Mouse (Mus musculus): ENCODE measurements around the gene Npnt. TPM values are rescaled to one million over a fixed set of nuclear protein-coding genes. Genes with fewer than 3 reads are reported as not detected.

Gene Npnt
- polyA plus RNA-seq, 1 experiment = 0.03 TPM

- no peak for TF ChIP-seq GATA1 (IDR thresholded peaks at IDR 0.05; ENCODE audit: low read length)
Measured at GRCm38 (mm10) chr3:132946086-132946485, 4.0 kb downstream of the Npnt start.

- no peak for TF ChIP-seq GATA1 (IDR thresholded peaks at IDR 0.05; ENCODE audit: low read length)
Measured at GRCm38 (mm10) chr3:132945669-132946068, 4.4 kb downstream of the Npnt start.

GRCm38 (mm10) chr3:132944609-132945008 lies 5.5 kb downstream of the Npnt start:
- TF ChIP-seq GATA1 (IDR thresholded peaks at IDR 0.05; ENCODE audit: low read length) = no peak

DNA sequence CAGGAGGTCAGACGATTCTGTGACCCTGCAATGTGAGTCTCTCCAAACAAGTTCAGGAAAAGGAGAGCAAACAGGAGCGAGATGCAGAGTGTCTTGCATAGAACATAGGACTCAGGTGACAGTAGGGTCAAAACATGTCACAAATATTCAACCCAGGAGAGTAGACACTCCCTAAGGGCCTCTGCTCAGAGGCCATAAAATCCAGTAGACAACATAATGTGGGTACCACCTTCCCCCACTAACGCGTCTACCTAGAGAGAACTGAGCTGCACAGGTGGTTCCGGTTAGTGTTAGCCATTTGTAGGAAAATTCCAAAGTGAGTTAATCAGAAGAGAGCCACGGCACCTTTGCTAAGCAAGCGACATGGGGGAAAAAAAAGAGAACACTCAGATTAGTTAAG lies 5.9 kb downstream of the Npnt start:
- no peak for TF ChIP-seq GATA1 (IDR thresholded peaks at IDR 0.05; ENCODE audit: low read length)

- no peak for TF ChIP-seq GATA1 (IDR thresholded peaks at IDR 0.05; ENCODE audit: low read length)
Measured at GRCm38 (mm10) chr3:132942778-132943177, 7.3 kb downstream of the Npnt start.

DNA sequence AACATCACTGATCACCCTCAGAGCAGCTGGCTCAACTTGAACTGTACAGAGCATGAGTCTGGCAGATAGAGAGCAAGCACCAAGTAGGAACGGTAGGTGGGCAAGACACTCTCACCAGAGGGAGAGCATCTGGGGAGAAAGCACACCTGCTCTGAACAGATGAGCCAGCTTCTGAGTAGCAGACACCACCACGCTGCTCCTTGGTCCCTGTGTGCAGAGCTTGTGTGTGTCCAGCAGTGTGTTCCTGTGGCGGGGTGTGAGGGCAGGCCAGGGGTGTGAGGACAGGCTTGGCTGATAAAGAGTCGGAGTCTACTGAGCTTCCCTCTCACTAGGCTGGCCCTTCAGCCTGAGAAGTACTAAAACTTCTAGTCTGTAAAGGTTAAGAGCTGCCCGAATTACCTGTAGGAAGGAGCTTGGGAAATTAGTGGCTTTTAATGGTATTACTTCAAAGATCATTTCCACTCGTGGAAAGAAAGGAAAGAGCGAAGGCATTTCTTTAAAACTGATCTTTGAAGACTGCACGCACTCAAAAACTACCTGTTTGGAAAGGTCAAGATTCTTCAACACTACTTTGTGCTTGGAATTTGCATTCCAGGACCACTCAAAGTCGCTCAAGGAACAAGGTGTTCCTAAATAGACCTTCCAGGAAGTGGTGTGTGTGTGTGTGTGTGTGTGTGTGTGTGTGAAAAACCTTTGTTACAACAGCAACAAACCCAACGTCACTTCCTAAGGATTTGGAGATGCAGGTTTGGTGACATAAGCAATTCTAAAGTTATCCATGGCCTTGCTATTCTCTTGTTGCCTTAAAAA lies 9.7 kb downstream of the Npnt start:
- no peak for TF ChIP-seq GATA1 (IDR thresholded peaks at IDR 0.05; ENCODE audit: low read length)

DNA sequence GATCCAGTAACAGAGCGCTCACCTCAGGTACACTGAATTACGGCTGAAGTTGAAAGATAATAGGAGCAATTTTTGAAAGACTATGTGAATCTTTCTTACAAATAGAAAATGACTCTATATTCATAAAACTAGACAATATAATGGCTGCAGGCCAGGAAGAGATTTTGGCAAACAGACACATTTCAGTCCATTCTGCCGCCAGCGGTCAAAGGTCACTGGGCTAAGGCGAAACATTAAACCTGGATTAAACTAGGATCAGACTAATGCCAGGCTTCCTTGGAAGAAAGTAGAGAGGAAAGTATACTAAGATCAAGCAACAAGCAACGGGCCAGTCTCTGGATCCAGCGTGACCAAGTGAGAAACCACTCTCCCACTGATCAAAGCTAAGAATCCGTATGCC lies 11.1 kb downstream of the Npnt start:
- TF ChIP-seq GATA1 (IDR thresholded peaks at IDR 0.05; ENCODE audit: low read length) = no peak

DNA sequence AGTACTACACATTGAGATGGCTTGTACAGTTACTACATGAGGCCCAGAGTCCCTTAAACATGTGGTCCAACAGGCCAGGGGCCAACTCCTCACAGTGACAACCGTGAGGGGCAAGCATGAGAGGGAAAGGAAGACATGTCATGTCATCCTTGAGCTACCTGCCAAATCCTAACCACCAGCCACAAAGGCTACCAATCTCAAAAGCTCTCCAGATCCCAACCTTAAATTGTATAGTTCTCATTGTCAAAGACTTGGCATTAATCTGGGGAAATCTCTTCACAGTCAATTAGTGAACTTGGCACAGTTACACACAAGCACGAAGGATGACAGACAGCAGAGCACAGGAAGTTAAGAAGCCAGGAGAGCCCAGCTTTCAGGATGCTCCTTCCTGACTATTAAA lies 15.4 kb downstream of the Npnt start:
- TF ChIP-seq GATA1 (IDR thresholded peaks at IDR 0.05; ENCODE audit: low read length) = no peak

- TF ChIP-seq GATA1 (IDR thresholded peaks at IDR 0.05; ENCODE audit: low read length) = no peak
Measured at GRCm38 (mm10) chr3:132931526-132931925, 18.6 kb downstream of the Npnt start.

DNA sequence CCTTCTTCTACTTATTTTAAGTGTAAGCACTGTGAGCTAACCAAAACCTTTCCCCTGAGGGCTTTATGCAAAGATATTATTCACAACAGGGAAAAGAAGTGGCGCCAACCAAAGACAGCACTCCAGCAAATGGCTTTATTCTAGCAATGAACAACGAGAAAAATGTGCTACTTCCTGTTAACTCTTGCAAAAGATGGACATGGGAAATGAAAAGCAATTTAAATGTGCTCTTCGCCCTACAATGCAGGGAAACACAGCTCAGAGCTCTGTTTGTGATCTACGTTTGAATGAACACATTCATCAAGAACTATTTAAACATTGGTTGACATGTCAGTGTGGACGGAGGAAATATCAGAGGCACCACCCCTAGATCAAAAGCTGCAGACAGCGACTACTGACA lies 20.2 kb downstream of the Npnt start:
- TF ChIP-seq GATA1 (IDR thresholded peaks at IDR 0.05; ENCODE audit: low read length) = no peak

GRCm38 (mm10) chr3:132928186-132928585 lies 21.9 kb downstream of the Npnt start:
- no peak for TF ChIP-seq GATA1 (IDR thresholded peaks at IDR 0.05; ENCODE audit: low read length)

DNA sequence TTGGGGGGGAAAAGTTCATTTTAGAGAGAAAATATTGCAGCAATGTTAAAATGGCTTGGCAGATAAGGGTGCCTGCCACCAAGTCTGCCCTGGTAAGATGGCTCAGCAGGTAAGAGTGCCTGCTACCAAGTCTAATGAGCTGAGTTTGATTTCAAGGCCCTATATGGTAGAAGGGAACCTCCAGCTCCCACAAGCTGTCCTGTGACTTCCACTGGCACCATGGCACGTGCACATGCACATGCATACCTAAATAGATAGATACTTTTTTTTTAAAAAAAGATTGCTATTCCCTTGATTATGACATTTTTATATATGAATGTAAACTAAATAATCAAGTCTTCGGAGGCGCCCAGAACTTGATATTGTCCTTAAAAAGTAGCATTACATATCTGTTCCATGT lies 30.3 kb downstream of the Npnt start:
- no peak for TF ChIP-seq GATA1 (IDR thresholded peaks at IDR 0.05; ENCODE audit: low read length)

DNA sequence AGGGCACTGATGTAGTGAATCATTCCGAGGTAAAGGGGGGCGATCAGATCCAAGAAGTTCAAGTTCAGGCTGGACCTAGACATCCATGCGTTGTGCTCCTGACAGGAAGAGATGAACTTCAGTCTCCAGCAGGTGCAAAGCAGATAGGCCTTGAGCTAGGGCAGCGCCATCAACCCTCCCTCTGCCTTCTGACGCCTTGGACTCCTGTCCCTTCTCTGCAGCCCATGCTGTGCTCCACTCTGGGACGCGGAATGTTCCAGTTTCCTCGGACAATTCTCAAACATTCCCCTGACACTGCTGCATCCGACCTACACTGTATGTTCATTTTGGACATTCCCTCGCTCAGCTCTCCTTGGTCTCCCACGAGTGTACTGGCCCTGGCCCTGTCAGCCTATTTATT lies 30.9 kb downstream of the Npnt start:
- no peak for TF ChIP-seq GATA1 (IDR thresholded peaks at IDR 0.05; ENCODE audit: low read length)

DNA sequence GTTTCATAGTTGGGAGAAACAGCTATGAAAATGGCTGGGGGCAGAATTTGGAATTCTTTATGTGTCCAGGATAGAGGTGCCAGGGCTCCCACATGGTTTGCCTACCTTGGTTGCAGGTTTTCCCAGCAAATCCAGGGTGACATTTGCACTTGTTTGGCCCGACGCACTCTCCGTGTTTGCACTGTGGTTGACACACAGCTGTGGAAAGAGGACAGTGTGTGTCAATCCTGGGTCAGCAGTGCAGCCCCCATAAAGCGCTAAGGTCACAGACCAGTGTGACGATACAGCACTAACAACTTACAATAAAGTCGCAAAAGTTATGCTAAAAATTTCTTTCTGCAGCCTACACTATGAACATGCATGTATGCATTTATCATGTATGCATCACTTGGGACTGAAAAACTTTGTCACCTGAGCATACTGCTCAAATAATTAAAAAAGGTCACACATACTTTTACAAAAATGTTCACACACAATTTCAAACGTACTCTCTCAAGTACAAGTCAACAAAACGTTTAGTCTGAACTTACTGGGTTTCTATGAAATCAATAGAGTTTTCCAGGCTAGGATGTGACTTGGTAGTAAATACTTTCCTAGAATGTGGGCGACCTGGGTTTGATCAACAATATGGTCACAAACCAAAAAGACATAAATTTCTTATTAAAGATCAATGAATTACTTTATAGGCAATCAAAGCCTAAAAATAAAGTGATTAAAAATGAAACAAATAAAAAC lies 32.6 kb downstream of the Npnt start:
- TF ChIP-seq GATA1 (IDR thresholded peaks at IDR 0.05; ENCODE audit: low read length) = no peak

DNA sequence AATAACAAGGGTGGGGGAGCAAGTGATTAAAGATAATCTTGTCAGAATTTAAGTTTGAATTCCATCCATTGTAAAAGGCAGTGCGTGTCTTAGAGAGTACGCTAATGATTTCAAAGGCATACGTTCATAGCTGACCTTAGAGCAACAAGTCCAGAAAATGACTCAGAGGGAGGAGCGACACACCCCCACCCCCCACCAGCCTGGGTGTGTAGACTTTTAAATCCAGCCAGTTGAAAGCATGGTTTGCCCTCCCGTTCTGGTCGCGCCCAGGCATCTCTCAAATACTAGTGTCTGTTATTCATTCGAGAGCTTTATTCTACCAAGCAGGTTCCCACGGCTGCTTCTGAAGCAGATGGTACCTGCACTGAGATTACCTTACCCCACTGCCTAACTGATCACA lies 34.4 kb downstream of the Npnt start:
- TF ChIP-seq GATA1 (IDR thresholded peaks at IDR 0.05; ENCODE audit: low read length) = no peak

DNA sequence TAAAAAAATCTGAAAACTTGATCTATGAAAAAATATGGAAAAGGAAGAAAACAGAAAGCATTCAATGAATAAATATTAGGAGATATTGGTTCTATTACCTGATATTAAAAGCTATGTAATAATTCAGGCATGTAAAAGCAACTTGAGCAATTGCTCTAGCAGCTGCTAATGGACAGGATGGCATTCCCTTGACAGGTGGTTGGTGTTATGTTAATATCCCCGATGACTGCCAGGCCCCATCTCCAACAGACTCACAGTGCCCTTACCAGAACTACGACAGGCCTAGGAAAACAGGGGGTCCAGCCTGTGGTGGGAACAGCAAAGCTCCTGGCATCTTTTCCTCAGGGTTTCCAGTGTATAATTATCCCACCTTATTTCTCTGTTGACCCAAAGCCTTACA lies 37.7 kb downstream of the Npnt start:
- TF ChIP-seq GATA1 (IDR thresholded peaks at IDR 0.05; ENCODE audit: low read length) = no peak

DNA sequence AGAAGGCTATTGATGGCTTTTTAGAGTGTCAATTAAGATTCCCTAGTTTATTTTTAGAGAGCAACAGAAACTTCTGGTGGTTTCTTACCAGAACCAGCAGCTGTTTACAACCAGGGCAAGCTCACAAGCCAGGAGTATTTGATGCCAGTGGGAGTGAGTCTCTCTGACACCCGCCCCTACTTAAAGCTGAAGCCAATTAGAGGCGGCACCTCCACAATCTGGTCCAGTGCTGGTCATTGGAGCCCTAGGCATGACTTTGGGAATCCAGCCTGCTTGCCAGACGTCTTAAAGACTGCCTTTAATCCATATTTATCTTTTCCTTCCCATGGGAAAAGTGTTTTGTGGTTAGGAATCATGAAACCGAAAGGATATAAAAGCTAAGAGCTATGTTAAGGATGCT lies 38.4 kb downstream of the Npnt start:
- TF ChIP-seq GATA1 (IDR thresholded peaks at IDR 0.05; ENCODE audit: low read length) = no peak

Data from G1E-ER4 (cell line).